Mouse (Mus musculus): Measurements from ENCODE around the gene Prkag1.

Gene Prkag1

GRCm38 (mm10) chr15:98830736-98831683 is at the start of gene Prkag1:
TSS of gene Prkag1 (minus strand) at chr15:98831521.
- DNase-seq = peak; percentile 96 to 98

- peak; percentile 83 for DNase-seq
Observed at GRCm38 (mm10) chr15:98877331-98877730, 46.0 kb upstream of the Prkag1 start.

GRCm38 (mm10) chr15:98871916-98872888 is 40.9 kb upstream of the Prkag1 start:
- peak; percentile 93 to 95 for DNase-seq

GRCm38 (mm10) chr15:98871070-98871915 is 40.0 kb upstream of the Prkag1 start, which contains the start of gene Kmt2d:
TSS of gene Kmt2d (minus strand) at chr15:98871204.
- peak; percentile 28 to 61 for DNase-seq

- peak; percentile 51 to 69 for DNase-seq
Observed at GRCm38 (mm10) chr15:98870179-98871069, 39.1 kb upstream of the Prkag1 start.

- DNase-seq = peak in 1 of 2 experiments; percentile 19
Observed at GRCm38 (mm10) chr15:98869342-98870178, 38.2 kb upstream of the Prkag1 start.

GRCm38 (mm10) chr15:98868346-98869063 is 37.2 kb upstream of the Prkag1 start:
- no peak for DNase-seq

- peak; percentile 72 to 75 for DNase-seq
Observed at GRCm38 (mm10) chr15:98867321-98867720, 36.0 kb upstream of the Prkag1 start.

GRCm38 (mm10) chr15:98866501-98866900 is 35.2 kb upstream of the Prkag1 start:
- no peak for DNase-seq

- no peak for DNase-seq
Observed at GRCm38 (mm10) chr15:98865771-98866170, 34.5 kb upstream of the Prkag1 start.

GRCm38 (mm10) chr15:98864951-98865350 is 33.6 kb upstream of the Prkag1 start:
- no peak for DNase-seq

- no peak for DNase-seq
Observed at GRCm38 (mm10) chr15:98863451-98863958, 32.2 kb upstream of the Prkag1 start.

- no peak for DNase-seq
Observed at GRCm38 (mm10) chr15:98861701-98862410, 30.5 kb upstream of the Prkag1 start.

- DNase-seq = no peak
Observed at GRCm38 (mm10) chr15:98860921-98861320, 29.6 kb upstream of the Prkag1 start.

- DNase-seq = no peak
Observed at GRCm38 (mm10) chr15:98859319-98860043, 28.2 kb upstream of the Prkag1 start.

- no peak for DNase-seq
Observed at GRCm38 (mm10) chr15:98854214-98854613, 22.9 kb upstream of the Prkag1 start.

GRCm38 (mm10) chr15:98853161-98853937 is 22.0 kb upstream of the Prkag1 start:
- DNase-seq = no peak
